Mouse (Mus musculus) heart, postnatal 10 days (tissue): ENCODE results near the gene Srp14. TPM values are rescaled to one million over a fixed set of nuclear protein-coding genes. Genes with fewer than 3 reads are reported as not detected.

ENCODE experiments used
- DNase-seq, 2 experiments: peaks; one replicate each; pipeline ENCODE4 v3.0.0; 2021
- intact Hi-C: fragments of 180-260 bp; cut with DNase I; formaldehyde crosslinking; loops from one replicate; pipeline ENCODE4 v1.15.1; 2025
- total RNA-seq, 2 experiments: library from RNA; stranded (reverse); gene quantifications; 2 replicates each; pipeline ENCODE4 v1.2.3; 2021

Gene Srp14
- total RNA-seq, 2 experiments from 2014 or later, result 121 to 126 TPM

DNA sequence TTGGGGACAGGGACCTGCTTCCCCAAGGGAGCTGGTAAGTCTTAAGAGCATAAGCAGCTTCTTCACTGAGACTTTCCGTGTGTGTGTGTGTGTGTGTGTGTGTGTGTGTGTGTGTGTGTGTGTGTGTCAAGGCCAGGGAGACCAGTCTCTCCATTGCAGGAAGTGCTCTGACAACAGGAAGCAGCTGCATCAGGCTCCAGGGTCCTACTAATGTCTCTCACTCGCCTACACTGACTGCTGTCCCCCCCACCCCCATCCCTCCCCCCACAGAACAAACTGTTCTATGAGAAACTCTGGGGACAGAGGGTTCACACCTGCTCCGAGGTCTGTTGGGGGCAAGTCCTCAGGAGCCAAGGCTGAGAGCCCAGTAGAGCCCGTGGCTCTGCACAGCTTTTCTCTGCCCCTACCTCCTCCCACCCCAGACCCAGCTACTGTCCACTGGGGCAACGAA lies 11.8 kb upstream of the Srp14 start:
- intact Hi-C loops, result loop anchor here (2.0 kb wide), 2 partner anchors 19 to 57 kb away; partner anchors contain the start of gene Bmf
- peak; percentile 47 to 62 for DNase-seq

DNA sequence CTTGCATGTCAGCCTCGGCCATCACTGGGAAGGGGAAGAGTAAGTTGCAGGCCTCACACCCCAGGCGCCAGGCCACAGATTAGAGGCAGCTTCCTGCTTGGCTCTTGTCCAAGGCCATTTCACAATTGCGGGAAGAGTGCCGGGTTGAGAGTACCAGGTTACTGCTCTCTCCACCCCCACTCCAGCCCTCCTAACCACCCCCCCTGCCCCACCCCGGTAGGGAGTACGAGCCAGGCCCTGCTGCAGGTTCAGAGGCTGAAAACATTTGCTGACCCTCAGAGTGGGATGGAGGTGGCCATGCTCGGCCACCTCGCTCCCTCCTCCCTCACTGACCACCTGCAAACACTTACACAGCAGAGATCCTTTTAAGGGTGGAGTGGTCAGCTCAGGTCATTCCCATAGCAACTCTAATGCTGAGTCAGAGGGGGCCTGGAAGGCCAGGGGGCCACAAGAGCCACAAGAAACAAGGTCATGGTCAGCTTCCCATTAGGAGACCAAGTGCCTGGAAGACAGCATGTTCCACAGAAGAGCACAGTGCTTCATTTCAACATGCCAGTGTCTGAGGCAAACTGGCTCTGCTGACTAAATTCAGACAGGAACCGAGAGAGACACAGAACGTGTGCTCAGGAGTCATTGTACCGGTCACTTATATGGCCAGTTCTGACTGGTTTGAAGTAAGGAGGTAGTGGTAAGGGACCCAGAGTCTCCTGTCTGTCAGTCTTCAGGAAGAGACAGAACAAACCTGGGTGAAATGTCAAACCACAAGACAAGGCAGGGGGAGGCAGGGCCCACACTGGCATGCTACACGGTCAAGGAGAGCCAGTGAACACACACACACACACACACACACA lies 11.0 kb upstream of the Srp14 start:
- intact Hi-C loops, result loop anchor here (2.0 kb wide), 2 partner anchors 20 to 58 kb away; partner anchors contain the start of gene Bmf
- DNase-seq, result peak; percentile 80 to 83

DNA sequence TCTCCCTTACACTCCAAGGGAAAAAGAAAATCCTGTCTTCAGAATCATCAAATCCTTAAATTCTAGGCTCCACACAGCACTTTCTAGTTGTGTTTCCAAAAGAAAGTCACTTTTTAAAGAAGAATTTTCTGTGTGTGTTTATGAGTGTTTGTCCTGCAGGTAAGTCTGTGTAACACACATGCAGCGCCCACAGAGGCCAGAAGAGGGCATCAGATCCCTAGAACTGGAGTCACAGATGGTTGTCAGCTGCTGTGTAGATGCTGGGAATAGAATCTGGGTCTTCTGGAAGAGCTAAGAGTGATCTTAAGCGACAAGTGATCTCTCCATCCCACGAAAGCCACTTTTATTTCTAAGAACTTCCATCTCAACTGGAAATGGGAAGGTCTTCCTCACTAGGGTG lies 8.3 kb upstream of the Srp14 start:
- intact Hi-C loops, result loop anchor here (1.0 to 5.0 kb wide), 3 partner anchors 118 to 394 kb away; no protein-coding TSS in a partner anchor
- no peak for DNase-seq

- intact Hi-C loops, result loop anchor here (1.0 to 5.0 kb wide), 3 partner anchors 119 to 395 kb away; no protein-coding TSS in a partner anchor
- peak; percentile 85 to 93 for DNase-seq
Measured at GRCm38 (mm10) chr2:118486933-118487332, 7.4 kb upstream of the Srp14 start.

GRCm38 (mm10) chr2:118485415-118485814 lies 5.9 kb upstream of the Srp14 start:
- intact Hi-C loops, result loop anchor here (5.0 kb wide), 2 partner anchors 212 to 397 kb away; no protein-coding TSS in a partner anchor
- no peak for DNase-seq

- intact Hi-C loops, result no loop called here
- no peak for DNase-seq
Measured at GRCm38 (mm10) chr2:118484386-118484898, 4.9 kb upstream of the Srp14 start.

DNA sequence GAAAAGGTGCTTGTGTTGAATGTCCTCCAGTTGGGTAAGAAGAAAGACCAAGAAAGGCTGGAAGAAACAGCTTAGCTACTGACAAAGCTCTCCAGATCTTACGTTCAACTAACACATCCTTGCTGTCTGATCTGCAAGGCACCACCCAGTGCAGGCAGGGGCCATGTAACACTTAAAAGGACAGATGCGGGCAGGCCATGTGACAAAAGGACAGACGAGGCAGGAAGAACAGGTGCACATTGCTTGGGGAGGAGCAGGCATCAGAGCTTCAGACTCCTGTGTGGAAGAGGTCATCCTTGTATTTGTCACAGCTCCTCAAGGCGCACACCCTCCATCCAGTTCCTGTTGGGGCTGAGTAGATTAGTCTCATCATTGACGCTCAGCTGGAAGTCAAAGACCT lies 3.5 kb upstream of the Srp14 start:
- no peak for DNase-seq
- intact Hi-C loops, result no loop called here

- intact Hi-C loops, result no loop called here
- no peak for DNase-seq
Measured at GRCm38 (mm10) chr2:118480886-118481285, 1.4 kb upstream of the Srp14 start.

DNA sequence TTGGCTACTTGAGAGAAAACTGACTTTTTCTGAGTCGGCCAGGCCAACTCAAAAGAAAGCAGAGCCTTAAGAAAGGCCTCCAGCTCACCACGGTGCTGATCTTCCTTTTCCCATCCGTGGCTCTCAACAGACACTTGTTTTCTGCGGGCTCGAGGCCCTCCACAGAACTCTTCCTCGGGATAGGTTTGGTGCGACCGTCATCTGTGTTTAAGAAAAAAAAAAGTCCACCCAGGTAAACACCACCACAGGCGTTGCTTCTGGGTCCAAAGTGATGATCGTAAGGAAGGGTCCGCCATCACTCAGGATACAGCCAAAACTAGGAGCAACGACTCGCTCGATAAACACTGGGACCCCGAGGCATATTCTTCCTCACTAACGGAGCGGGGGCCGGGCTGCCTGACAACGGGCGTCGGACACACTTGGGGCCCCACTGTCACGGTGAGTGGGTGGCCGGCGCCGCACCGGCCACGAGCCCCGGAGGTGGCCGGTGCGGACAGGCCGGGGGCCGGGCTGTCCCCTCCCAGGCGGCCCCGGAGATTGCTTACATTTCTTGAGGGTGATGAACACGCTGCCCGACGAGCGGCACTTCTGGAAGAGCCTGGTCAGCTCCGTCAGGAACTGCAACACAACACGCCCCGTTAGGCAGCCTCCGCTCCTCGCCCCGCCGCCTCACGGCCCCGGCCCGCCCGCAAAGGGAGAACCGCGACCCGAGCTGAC lies 520 bp downstream of the Srp14 start:
- intact Hi-C loops, result no loop called here
- no peak for DNase-seq

DNA sequence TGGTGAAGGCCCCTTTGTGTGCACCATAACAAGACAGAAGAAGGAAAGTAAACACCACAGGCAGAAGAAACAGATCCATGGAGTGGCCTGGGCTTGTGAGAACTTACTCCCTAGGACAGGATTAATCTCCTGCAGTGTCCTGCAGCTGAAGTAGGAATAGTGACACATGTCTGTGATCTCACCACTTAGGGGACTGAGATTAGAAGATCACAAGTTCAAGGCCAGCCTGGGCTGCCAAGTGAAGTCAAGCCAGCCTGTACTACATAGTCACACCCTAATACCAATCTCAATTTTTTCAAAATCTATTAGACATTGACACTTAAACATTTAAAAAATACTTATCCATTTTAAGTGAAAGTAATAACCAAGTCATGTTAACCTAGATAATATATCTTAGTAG lies 11.2 kb downstream of the Srp14 start:
- intact Hi-C loops, result no loop called here
- no peak for DNase-seq

DNA sequence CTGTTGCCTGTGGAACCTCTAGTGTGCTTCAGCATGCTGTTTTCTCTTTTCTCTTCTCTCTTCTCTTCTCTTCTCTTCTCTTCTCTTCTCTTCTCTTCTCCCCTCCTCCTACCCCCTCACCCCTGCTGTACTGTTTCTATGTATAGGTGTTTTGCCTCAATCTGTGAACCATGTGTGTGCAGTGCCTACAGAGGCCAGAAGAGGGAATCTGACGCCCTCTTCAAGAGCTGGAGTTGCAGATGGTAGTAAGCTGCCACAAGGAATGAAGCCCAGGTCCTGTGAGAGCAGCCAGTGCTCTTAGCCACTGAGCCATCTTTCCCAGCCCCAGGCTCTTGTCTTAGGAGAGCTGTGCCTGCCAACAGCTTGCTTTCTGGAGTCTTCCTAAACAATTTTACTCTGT lies 12.9 kb downstream of the Srp14 start:
- DNase-seq, result no peak
- intact Hi-C loops, result no loop called here

GRCm38 (mm10) chr2:118465894-118466293 lies 13.6 kb downstream of the Srp14 start:
- DNase-seq, result no peak

GRCm38 (mm10) chr2:118464450-118464849 lies 15.1 kb downstream of the Srp14 start:
- DNase-seq, result no peak
- intact Hi-C loops, result no loop called here

More at GRCm38 (mm10) chr2:118465894-118466293, 13.6 kb downstream of the Srp14 start:
- intact Hi-C loops, result no loop called here

DNA sequence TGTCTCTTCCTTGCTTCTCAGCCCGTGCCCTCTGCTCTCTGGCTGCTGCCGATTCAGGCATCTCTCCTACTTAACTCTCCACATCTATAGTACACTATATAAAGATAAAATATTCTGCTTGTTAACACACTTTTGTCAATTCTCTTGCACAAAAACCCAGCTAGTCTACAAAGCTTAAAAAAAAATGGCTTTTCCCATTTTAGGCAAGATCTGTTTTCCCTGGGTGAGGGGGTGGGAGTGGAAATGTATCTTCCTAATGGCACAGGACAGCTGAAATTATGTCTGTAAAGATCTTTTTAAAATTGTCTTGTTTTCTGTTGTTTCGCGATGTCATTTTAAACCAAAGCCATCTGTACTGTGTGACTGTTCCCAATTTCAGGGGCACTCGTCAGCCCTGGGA lies 16.0 kb downstream of the Srp14 start:
- intact Hi-C loops, result no loop called here
- DNase-seq, result no peak

- intact Hi-C loops, result no loop called here
- DNase-seq, result peak; percentile 22 to 28
Measured at GRCm38 (mm10) chr2:118461480-118462165, 17.9 kb downstream of the Srp14 start.

DNA sequence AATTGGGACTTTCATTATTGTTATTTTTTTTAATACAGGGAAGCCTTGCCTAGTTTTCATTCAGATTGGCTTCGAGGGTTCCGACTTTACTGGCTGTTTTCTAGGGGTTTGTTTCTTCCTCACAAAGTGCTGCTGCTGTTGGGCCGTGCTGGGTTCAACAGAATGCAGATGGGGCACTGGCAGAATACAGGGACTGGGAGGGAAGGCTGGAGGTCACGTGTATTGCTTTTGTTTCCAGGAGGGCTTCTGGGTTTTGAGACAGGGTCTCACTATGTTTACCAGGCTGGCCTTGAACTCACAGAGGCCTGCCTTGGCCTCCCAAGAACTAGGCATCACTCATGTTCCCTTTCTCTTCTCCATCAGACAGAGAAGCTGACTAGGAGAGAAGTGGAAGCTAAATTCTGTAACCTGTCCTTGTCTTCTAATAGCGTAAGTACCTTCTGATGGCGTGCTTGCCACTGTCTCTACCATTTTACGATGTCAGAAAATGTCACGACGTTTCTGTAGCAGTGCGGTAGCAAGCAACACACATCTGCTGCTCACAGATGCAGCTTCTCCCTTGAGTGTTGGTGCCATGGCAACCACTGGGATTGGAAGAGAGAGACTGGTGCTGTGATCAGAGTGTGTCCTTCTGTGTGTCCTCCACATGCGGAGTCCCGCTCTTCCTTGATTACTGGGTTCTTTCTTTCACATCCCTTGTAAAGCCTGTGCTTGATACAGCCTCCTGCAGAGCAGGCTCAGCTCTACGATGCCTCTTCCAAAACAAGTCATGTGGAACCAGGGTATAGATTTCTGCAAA lies 21.8 kb downstream of the Srp14 start:
- DNase-seq, result no peak
- intact Hi-C loops, result no loop called here

DNA sequence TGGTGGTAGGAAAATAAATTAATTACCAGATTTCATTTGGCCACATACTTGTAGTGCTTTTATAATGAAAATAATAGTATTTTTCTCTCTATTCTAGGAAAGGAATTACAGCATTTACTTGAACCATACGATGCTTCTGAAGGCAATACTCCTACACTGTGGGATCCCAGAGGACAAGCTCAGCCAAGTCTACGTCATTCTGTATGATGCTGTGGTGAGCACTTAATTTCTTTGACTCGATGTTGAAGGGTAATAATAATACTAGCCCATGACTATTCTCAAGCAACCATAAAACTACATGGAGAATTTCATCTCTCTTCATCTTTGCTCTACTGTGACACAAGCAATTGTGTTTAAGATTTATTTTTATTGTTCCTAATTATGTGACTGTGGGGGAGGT lies 22.5 kb downstream of the Srp14 start:
- intact Hi-C loops, result no loop called here
- no peak for DNase-seq

GRCm38 (mm10) chr2:118451056-118451455 lies 28.5 kb downstream of the Srp14 start:
- DNase-seq, result no peak
- intact Hi-C loops, result no loop called here

DNA sequence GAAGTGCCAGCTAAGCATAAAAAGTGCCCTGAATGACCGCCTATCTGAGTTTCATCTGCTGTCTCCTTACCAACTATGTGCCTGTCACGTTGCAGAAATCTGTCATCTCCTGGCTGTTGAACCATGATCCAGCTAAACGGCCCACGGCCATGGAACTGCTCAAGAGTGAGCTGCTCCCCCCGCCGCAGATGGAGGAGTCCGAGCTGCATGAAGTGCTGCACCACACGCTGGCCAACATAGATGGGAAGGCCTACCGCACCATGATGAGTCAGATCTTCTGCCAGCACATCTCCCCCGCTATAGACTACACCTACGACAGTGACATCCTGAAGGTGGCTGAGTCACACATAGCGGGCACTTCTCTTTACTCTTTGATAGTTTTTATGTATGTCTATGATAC lies 31.3 kb downstream of the Srp14 start:
- DNase-seq, result no peak
- intact Hi-C loops, result no loop called here
